Mouse (Mus musculus) heart, adult 2 months (tissue): Measurements from ENCODE around the gene Nr6a1.

Source experiments
- CTCF ChIP-seq: fragments of 200-600 bp; IDR thresholded peaks from 2 replicates; pipeline ENCODE4 v1.8.1; 2022; ENCODE audit warnings: antibody characterized with exemption, mild to moderate bottlenecking, moderate library complexity
- POLR2A ChIP-seq: fragments of 200-500 bp; IDR thresholded peaks from 2 replicates; pipeline ENCODE4 v1.6.1; 2011; ENCODE audit warnings: mild to moderate bottlenecking, low read depth, low read length, control low read depth; ENCODE audit not compliant: insufficient read depth

GRCm38 (mm10) chr2:38973701-38974100 is 46.2 kb upstream of the Nr6a1 start:
- TF ChIP-seq POLR2A: no peak
- no peak for TF ChIP-seq CTCF
